Mouse (Mus musculus): Measurements from ENCODE around the gene Gm9844.

Gene Gm9844

DNA sequence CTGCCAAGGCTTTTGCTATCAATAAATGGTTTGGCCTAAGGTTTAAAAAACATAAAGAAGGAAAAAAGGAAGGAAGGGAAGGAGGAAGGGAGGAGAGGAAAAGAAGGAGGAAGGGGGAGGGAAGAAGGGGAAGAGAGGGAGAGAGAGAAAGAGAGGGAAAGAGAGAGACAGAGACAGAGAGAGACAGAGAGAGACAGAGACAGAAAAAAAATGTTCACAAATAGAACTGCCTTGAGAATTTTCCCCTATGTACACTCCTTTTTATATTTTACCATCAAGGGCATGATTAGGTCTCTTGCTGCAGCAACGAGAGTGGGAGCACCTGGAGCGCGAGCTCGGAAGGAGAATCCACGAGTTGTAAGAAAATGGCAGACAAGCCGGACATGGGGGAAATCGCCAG is at the start of gene Gm9844:
Gene Gm9844, plus strand, starts transcription at position 301 of the 400 bp plus-strand sequence.
- DNase-seq (ENCODE audit: low read depth, low spot score) = no peak

DNA sequence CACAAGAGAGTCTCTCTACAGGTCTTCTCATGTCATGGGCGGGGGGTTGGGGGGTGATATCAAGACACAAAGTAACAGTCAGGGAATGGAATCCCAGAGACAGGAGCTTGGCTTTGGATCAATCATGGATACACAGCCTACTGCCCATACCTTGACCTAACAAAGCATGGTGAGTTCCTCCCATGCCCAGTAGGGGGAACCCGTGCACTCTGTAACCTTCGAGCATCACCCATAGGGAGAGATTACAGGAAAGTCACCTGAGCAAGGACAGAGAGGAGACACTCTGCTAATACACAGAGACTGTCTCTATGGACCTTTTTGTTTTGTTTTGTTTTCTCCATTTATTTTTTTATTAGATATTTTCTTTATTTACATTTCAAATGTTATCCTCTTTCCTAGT is 44.5 kb upstream of the Gm9844 start:
- peak; percentile 77 for DNase-seq (ENCODE audit: low read depth, low spot score)

DNA sequence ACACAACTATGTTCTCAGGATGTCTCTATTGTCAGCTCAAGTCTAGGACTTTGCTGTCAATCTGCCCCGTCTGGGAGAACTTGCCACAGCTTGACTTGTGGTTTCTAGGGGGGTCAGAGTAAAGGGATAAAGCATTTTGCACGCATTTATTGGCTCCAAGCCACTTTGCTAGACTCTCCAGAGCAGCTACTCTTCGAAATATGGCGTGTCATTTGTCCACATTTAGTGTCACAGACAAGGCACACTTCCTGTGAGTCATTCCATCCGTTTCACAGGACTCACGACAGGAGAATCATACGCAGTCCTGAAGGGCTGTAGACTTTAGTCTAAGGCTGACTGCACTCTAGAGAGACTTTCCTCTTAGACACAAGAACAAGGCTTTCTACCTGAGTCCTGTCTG is 37.6 kb upstream of the Gm9844 start:
- DNase-seq (ENCODE audit: low read depth, low spot score) = no peak

DNA sequence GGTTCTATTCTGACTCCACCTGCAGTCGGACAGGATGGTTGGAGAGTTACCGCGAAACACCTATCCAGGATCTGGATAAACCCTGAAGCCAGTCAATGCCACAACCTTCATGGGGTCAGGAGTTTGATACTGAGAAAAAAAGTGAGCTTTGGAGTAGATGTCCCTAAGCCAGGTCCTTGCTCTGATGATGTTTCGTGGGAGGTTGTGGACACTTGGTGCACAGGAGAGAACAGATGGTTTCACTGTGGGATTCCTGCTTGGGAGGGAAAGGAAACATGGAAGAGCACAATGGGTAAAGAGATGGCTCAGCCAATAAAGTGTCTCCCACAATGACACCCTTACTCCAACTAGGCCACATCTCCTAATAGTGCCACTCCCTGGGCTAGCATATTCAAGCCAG is 34.8 kb upstream of the Gm9844 start:
- no peak for DNase-seq (ENCODE audit: low read depth, low spot score)

DNA sequence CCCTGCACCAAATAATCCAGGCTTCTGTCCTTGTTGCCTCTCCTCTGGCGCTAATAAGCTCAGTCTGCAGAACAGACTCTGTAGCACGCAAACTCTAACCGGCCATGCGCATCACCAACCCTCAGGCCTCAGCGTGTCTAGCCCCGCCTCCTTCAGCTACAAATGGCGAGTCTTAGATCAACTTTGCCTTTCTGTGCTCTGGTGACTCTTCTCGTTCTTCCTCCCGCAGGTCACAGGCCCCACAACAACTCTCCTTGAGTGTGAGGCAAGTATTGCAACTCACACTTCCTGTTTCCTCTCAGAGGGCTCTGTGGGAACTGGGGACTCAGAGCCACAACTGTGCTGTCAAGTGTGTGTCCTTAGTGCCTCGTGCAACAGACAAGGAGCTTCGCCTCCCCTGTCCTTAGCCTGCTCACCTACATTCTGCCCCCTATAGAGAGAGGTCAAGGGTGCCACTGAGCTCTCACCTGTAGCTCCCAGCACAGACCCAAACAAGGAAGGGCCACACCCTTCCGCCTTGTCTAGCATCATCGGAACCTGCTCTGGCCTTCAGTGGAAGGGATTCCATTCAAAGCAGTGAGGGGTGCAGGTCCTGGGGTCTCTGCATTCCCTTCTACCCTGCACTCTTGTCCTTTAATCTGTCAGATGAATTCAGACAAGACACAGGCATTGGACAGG is 23.1 kb upstream of the Gm9844 start:
- DNase-seq (ENCODE audit: low read depth, low spot score) = peak; percentile 80

DNA sequence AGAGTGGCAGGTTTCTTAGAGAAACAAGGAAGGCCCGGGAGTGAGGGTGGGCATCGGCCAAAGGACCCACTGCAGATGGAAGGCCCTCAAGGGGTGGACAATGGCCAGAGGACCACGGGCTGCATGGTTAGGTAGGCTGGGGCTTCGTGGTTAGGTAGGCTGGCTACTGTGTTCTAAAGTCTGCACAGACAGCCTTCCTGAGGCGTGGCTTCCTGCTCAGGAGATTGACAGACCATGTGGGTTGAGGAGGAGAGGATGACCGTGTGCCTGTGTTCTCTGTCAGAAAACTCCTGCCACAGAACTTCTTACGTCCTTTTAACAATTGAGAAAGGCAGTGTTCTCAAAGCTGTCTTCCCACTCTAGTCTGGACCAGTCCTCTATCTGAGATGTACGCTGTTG is 22.6 kb upstream of the Gm9844 start:
- DNase-seq (ENCODE audit: low read depth, low spot score) = peak; percentile 49

DNA sequence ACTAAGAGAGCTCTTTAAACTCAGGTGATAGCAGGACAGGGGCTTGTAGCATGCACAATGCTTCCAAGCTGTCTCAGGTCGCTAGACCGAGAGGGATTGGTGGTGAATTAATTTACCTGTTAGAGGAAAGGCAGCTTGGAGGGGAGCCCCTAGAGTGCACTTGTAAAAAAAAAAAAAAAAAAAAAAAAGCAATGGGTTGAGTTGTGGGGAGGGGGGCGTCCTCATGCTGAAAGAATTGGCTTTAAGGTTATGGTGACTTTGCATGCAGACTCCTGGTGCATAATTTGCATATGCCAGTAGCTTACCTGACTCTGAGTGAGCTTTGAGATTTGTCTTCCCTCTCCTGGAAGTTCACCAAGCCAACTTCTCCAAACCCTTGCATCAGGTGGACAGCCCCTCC is 21.7 kb upstream of the Gm9844 start:
- DNase-seq (ENCODE audit: low read depth, low spot score) = peak; percentile 27

DNA sequence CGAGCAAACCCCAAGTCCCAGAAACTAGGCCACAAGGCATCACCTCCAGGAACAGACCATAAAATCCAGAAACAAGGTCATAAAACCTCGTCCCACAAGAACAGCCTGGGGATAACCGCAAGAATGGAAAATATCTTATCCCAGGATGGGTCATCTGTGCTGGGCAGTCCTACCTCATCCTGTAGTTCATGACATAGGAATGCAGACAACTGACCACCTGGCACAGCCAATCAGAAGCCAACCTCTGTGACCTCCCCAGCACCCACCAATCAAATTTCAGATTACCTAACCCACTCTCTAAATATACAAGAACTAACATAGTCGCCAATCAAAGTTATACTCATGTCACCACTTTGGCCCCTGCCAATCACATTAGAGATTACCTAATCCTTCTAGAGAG is 21.0 kb upstream of the Gm9844 start:
- no peak for DNase-seq (ENCODE audit: low read depth, low spot score)

DNA sequence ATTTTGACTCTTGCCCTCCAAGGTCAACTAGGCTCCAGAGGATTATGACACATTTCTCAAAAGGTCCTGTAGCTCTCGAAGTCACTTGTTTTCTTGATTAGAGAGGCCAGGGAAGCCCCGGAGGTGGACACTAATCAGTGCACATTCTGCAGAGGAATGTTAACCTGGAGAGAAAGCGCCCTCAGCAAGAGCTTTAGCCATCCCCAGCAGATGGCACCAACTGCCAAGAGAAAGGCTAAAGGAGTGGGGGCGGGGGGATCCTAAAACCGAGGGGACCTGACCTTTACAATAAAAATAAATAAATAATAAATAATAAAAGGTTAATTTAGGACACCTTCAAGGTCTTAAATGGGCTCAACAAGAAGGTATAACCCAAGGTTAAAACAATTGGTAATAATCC is 17.9 kb upstream of the Gm9844 start:
- no peak for DNase-seq (ENCODE audit: low read depth, low spot score)

DNA sequence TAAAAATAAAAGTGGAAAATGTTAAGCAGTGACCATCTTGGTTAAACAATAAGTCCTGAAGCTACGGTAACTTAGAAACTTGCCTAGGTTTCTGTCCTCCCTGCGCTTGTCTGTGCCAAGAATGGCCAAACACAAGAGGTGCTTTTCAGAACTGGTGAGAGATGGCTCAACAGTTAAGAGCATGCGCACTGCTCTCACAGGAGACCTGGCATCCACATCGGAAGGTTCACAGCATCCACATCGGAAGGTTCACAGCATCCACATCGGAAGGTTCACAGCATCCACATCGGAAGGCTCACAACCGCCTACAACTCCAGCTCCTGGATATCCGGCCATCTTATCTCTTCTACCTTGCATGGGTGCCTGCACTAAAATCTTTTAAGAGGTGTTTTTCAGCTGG is 16.8 kb upstream of the Gm9844 start:
- DNase-seq (ENCODE audit: low read depth, low spot score) = no peak

DNA sequence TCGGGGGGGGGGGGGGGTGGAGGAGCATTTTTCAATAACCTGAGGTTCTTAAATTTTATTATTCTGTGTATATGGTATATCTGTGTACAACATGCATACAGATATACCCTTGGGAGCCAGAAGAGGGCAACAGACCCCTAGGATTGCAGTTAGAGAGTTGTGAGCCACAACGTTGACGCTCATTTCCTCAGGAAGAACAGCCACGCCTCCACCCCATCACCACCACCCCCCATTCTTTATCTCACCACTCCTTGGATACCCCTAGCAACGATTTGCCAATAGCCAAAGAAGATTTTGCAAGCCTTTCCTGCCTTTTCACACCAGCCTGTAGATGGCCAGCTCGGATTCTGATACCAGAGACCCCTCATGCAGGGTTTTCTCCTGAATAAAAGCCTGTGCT is 16.3 kb upstream of the Gm9844 start:
- peak; percentile 89 for DNase-seq (ENCODE audit: low read depth, low spot score)

DNA sequence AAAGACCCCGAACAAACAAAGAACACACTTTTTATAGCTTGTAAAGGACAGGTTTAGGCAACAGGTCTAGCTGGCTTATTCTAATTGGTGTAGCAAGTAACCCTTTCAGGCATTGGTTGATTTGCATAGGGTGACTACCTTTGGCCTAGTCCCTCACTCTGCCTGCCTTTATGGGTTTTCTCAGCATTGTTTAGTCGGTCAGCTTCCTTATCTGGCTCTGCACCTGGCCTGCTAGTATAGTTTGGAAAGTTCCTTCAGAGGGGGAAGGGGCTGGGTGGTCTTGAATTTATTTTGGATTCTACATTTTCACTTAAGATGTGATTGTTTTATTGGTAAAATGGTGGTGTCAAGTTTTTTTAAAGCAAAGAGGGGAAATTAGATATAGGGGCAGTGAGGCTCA is 15.4 kb upstream of the Gm9844 start:
- DNase-seq (ENCODE audit: low read depth, low spot score) = peak; percentile 81

DNA sequence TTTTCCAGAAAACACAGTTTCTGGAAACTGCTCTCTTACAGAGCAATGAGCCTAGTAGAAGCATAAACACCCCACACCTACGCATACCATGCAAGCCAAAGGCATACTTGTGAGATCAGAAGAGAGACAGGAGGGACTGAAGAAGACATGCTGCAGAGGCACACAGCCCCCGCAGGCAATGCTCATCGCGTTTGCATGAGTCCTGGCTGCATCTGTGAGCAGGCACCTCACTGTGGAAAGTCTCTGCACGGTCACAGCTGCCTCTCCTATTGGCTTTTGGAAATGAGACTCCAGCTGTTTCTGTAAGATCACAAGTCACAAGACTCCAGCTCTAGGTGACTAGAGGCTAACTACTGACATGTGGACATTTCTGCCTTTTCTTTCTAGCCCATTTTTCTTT is 11.9 kb upstream of the Gm9844 start:
- DNase-seq (ENCODE audit: low read depth, low spot score) = peak; percentile 85

DNA sequence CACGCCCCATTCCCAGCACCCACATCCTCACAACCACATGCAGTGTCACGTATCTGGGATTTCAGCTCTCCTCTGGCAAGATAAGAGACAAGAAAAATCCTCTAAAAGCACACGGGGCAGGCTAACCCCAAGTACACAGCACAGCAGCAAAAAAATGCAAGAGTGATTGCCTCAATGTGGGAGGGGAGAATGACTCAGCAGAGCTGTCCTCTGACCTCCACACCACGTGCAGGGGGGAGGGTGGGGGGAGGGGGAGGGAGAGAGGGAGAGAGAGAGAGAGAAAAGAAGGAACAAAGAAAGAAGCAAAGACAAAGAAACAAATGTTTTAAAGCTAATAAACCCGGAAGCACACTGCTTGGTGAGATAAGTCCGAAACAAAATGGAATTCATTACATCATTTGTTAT is 11.1 kb upstream of the Gm9844 start:
- DNase-seq (ENCODE audit: low read depth, low spot score) = peak; percentile 89

DNA sequence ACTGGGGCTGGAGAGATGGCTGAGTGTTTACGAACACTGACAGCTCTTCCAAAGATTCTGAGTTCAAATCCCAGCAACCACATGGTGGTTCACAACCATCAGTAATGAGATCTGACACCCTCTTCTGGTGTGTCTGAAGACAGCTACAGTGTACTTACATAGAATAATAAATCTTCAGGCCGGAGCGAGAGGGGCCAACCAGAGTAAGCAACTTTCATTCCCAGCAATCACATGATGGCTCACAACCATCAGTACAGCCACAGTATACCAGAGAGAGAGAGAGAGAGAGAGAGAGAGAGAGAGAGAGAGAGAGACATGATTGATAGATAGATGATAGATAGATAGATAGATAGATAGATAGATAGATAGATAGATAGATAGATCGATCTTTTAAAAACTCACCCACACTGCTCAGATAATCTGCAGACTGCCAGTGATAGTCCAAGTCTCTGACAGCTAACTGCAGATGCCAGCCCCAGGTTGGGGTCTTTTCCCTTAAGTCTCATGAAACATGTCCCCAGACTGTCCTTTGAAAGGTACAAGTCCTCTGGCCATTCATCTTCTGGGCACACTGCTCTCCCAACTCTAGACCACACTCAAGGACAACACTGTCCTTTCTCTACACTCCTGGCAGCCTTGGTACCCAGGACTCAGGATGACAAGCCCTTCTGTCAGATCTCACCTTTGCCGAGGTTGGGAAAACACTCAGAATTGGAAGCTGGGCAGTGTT is 10.3 kb upstream of the Gm9844 start:
- DNase-seq (ENCODE audit: low read depth, low spot score) = peak; percentile 78

DNA sequence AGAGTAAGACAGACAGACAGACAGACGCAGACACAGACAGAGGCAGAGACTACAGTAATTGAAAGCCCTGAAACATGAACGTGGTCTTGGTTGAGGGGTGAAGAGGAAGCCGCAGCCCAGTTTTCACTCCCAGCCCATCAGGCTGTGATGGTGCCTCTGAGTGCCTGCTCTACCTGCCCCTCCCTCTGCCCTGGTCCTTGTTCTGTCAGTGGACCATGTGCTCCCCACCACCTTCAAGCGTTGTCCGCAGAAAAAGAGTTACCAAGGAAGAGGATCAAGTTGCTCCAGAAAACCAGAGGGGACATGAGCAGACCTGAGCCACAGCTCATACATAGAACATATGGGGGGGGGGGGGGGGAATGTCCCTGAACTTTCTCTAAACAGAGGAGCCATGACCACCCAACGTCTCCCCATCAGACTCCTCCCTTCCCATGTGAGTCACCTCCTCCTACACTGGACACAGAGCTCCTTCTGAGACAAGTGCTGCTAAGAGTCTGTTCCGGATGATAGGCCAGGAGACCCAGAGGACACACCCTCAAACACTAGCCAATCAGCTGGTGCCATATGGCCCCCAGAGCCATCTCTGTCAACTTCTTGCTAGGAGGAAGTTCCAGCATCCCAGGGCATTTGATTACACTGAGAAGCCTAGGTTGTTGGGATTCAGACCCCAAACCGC is 9.3 kb upstream of the Gm9844 start:
- peak; percentile 91 for DNase-seq (ENCODE audit: low read depth, low spot score)

DNA sequence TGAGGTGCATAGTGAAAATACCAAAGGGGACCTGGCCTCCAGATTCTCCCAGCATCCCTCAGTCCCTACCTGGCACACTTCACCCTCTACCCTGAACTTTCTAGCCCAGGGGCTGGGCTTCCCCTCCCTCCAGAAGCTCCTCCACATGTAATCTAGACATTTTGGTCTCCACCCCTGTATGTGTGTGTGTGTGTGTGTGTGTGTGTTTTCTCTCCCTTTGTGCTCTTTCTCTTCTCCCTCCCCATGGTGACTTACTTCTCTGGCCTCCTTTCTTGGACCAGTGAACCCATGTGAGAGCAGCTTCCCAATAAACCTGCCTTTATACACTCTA is 8.8 kb upstream of the Gm9844 start:
- DNase-seq (ENCODE audit: low read depth, low spot score) = no peak

DNA sequence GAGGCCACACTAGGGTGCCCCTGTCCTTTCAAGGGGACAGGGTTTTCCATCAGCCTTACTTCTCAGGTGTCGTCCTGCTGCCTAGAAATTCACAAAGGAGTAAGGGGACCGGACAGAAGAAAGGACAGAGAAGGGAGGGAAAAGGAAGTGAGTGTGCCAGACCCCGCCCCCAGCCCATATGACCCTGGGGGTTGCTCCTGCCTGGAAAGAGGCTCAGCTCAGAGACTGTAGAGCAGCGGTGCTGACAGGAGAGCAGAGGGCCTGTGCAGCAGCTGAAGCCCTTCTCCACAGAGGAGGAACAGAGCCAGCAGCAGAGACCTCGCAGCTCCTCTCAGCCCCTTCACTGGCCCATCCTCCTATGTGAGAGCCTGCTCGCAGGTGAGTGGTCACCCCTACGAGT is 8.3 kb upstream of the Gm9844 start:
- peak; percentile 16 for DNase-seq (ENCODE audit: low read depth, low spot score)

DNA sequence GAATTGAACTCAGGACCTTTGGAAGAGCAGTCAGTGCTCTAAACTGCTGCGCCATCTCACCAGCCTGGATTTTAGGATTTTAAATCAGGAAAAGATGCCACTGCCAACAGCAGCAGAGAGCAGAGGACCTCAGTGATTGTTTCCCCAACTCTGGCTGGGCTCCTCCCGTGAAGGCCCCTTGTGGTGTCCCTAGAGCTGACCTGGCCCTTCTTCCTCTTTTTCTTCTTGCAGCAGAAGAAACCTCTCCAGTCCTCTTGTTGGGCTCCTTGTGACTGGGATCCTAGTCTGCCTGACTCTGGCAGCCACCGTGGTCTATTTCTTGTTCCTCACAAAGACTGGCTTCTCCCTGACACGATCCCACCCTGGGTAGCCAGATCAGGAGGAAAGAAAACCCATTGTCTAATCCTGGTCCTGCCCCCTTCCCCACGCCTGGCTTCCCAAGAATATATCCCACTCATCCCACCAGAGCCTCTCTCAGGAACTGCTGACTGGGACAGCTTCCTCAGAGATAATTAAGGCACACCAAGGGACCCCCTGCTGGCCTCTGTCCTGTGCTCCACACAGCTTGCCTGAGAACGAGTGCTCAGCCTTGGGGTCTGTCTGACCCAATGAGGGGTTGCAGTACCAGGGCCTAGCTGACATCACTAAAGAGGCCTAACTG is 5.4 kb upstream of the Gm9844 start:
- no peak for DNase-seq (ENCODE audit: low read depth, low spot score)

DNA sequence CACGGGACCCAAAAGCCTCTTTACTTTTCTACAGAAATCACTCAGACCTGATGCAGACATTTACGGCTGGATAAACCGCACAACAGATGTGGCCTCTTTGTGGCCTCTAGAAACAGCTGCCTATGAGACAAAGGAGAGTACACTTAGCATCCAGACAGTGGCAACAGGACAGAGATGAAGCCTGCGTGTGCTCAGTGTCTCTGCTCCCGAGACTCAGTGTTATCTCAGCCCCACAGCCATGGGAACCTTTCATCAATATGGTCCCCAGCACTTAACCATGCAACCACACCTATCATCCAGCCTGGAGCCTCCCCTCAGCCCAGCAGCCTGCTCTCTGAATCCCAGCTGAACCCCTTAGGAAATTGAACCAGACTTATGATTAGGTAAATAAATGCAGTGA is 2.8 kb upstream of the Gm9844 start:
- DNase-seq (ENCODE audit: low read depth, low spot score) = no peak

DNA sequence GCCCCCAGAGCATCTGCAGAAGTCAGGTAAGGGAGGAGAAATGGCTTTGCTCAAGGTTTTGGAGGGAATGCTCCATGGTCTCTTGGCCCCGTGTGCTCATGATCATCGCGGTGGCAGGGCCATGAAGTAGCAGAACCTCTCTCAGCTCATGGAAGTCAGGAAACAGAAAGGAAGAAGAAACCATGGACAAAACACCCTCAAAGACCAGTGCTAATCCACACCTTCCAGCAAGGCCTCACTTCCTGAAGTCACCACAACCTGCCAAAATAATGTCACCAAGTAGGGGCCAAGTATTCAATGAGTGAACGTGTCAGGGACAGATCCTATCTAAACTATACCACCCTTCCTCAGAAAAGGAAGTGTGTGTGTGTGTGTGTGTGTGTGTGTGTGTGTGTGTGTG is 840 bp downstream of the Gm9844 start:
- no peak for DNase-seq (ENCODE audit: low read depth, low spot score)

DNA sequence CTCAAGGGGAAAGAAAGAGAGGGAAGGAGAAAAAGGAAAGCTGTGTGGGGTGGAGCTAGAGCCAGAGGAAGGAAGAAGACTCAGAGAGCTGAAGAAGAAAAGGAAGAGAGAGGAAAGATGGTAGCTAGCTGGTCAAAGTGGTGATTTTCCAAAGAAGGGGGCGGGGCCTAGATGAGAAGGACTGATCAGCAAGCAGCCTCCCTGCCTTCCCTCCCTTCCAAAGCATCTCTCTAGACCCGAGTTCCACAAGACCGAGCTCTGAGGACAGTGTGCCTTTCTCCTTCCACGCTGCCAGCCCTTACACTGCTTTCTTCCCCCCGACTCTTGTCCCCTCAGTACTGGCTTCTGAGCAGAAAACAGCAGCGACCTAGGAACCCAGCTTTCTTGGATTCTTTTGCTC is 2.1 kb downstream of the Gm9844 start:
- no peak for DNase-seq (ENCODE audit: low read depth, low spot score)

DNA sequence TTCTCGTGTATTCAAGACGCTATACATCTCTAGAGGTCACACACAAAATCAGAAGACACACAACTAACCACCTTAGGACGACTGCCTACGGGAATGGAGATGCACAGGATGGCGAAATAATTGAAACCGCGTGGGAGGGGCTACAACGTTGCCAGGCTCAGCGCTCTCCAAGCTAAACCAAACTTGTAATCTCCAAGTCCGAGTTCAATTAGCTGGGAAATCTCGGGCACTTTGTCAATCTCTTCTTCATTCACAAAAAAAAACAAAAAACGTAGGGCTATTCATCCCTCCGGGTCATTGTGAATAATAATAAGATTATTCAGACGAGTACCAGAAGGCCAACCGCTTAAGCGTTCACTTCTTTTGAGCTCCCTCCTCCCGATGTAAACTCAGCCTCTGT is 7.1 kb downstream of the Gm9844 start:
- no peak for DNase-seq (ENCODE audit: low read depth, low spot score)
